Mouse (Mus musculus) stomach, postnatal 0 days (tissue): ENCODE measurements around the gene Trim29.

Source experiments
- CTCF ChIP-seq: IDR thresholded peaks from 2 replicates; pipeline ENCODE4 v1.5.1; 2016; ENCODE audit warnings: antibody characterized with exemption, low read depth, mild to moderate bottlenecking, moderate library complexity
- EP300 ChIP-seq: optimal IDR thresholded peaks from 2 replicates; pipeline ENCODE3; 2016; ENCODE audit warnings: antibody characterized with exemption

GRCm38 (mm10) chr9:43383871-43384270 lies 73.2 kb downstream of the Trim29 start:
- TF ChIP-seq CTCF (no peak), EP300 (no peak)
